Mouse (Mus musculus): ENCODE results near the gene Fam213a.

- TF ChIP-seq EP300 (optimal IDR thresholded peaks at IDR 0.05) = no peak
- no peak for TF ChIP-seq CTCF (IDR thresholded peaks at IDR 0.05; ENCODE audit: low read depth)
These were observed 60.9 kb downstream of the Fam213a start for GRCm38 (mm10) chr14:40952715-40953114.
